In the genomic region with DNA sequence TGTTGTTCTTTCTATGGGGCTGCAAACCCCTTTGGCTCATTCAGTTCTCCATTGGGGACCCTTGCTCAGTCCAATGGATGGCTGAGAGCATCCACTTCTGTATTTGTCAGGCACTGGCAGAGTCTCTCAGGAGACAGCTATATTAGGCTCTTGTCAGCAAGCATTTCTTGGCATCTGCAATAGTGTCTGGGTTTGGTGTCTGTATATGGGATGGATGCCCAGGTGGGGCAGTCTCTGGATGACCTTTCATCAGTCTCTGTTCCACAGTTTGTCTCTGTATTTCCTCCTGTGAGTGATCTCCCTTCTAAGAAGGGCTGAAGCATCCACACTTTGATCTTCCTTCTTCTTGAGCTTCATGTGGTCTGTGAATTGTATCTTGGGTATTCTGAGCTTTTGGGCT, we compare ENCODE assay signal across 8 mouse cellular contexts.
A peak's percentile ranks its signal among the peaks of the same experiment; 100 is the strongest.
DNase-seq lines count a peak whose midpoint lies in the region; TF ChIP-seq lines count a peak whose summit lies in the region.
"Not testable (repeated sequence)": the region's sequence is repeated elsewhere in the genome, so short reads cannot be mapped to it uniquely, and the experiment has no call there.

No protein-coding gene starts in this region.

- TF ChIP-seq CTCF in gastrocnemius, adult 2 months (IDR thresholded peaks at IDR 0.05): not testable (repeated sequence)

- peak; percentile 64 for DNase-seq in gastrocnemius, adult 18-20 months (ENCODE audit: low spot score)
- peak; percentile 49 for DNase-seq in gastrocnemius, adult 2 months
- DNase-seq in gastrocnemius, adult 8-10 months (ENCODE audit: low spot score in 2 of 2): peak; percentile 26 to 57
- DNase-seq in gastrocnemius, postnatal 25 days: peak; percentile 30
- peak; percentile 84 for DNase-seq in heart, adult 11 months
- peak; percentile 17 to 51 for DNase-seq in heart, adult 18-20 months
- DNase-seq in heart, adult 8-10 months (ENCODE audit: low spot score): peak; percentile 31
- peak; percentile 21 to 24 for DNase-seq in heart, adult 9 months (ENCODE audit: low spot score in 2 of 2)

- intact Hi-C loops in gastrocnemius, adult 2 months (cut with DNase I): not testable (repeated sequence)

- H3K27ac ChIP-seq in gastrocnemius, adult 2 months: not testable (repeated sequence)

- H3K4me3 ChIP-seq in gastrocnemius, adult 2 months: not testable (repeated sequence)

Comparison
In these comparisons a context has a peak if more than half of its experiments do, and no peak if none do; other contexts are left out.
1. DNase-seq: peak in every context shown above with its lines; median percentile 84 in heart, adult 11 months; 64 in gastrocnemius, adult 18-20 months; 49 in gastrocnemius, adult 2 months; 42 in gastrocnemius, adult 8-10 months; 34 in heart, adult 18-20 months; 31 in heart, adult 8-10 months; 30 in gastrocnemius, postnatal 25 days; 22 in heart, adult 9 months.